Mouse (Mus musculus): ENCODE measurements around the gene Gnaq.

GRCm38 (mm10) chr19:16384094-16384493 is 251.5 kb downstream of the Gnaq start:
- TF ChIP-seq EP300 (optimal IDR thresholded peaks at IDR 0.05), result no peak
- no peak for TF ChIP-seq CTCF (IDR thresholded peaks at IDR 0.05; ENCODE audit: low read depth)
